ENCODE assay signal across 9 mouse cellular contexts in the genomic region with DNA sequence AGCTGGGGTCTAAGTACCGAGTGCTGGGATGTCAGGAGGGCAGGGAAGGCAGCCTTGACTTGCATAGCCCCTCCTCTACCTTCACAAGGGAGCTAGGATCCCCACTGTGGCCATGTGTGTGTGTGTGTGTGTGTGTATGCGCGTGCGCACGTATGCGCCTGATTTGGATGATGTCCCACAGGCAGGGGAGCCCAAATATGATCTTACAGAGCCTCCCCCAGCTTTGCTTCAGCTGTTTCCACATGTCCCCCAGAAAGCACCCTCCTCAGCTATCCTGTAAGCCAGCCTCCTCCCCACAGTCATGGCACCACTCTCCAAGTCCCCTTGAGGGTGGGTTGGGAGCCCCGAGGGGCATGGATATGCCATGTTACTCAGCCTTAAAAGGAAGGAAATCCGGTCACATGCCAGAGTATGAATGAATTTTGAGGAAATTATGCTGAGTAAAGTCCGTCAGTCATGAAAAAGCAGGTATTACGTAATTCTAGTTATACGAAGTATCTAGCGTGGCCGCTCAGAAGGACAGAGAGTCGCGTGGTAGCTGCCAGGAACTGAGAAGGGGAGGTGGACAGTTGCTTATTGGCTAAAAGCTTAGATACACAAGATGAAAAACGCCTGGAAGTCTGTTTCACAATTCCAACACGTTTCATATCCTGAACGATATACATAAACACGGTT. TPM values are rescaled to one million over a fixed set of nuclear protein-coding genes. Genes with fewer than 3 reads are reported as not detected.
DNase-seq lines count a peak whose midpoint lies in the region; ATAC-seq lines count a peak whose summit lies in the region.
"Had no signal": no experiment of that assay in that cellular context is flagged by ENCODE, and none has a peak within 500 bp of the region (broad histone marks: within the 10 kb centered on the region; RNA-seq: fewer than 3 reads in every experiment).

No protein-coding gene starts in this region.

- DNase-seq in NIH3T3 (ENCODE audit: low read depth) = peak; percentile 80
- DNase-seq in embryonic facial prominence, embryonic 14.5 days (ENCODE audit: low spot score) = peak; percentile 67
- DNase-seq in lung, postnatal 25 days (ENCODE audit: low spot score) = peak; percentile 74
- DNase-seq in yolk sac, embryonic 10.5 days (ENCODE audit: low spot score) = no peak
- DNase-seq in frontal cortex, postnatal 14 days (ENCODE audit: low spot score in 2 of 2) = no peak
- DNase-seq in cerebellum, postnatal 25 days = no peak

- peak; percentile 10 for ATAC-seq in embryonic facial prominence, embryonic 14.5 days (ENCODE audit: low read depth)
- ATAC-seq in intestine, embryonic 15.5 days = peak; percentile 37; the same call in 1 of the 2 replicates
- no peak for ATAC-seq in midbrain, embryonic 15.5 days (replicated peaks)

- 77% methylated on average over 19 of the region's 19 CpGs for WGBS in embryonic facial prominence, embryonic 14.5 days
- 66% methylated on average over 19 of the region's 19 CpGs for WGBS in intestine, embryonic 15.5 days
- WGBS in midbrain, embryonic 15.5 days = 89% methylated on average over 19 of the region's 19 CpGs

- peaks cover 68% of the 10 kb centered on the region for H3K36me3 ChIP-seq in embryonic facial prominence, embryonic 14.5 days (ENCODE audit: control insufficient read depth, insufficient read depth, low read length)
- H3K36me3 ChIP-seq in intestine, embryonic 15.5 days = peaks cover 36% of the 10 kb centered on the region
- peaks cover 45% of the 10 kb centered on the region for H3K36me3 ChIP-seq in midbrain, embryonic 15.5 days (replicated peaks)

- 0 out of 2 replicates have a peak overlapping the region, but pooled peaks have one; percentile 8 for H3K4me2 ChIP-seq in embryonic facial prominence, embryonic 14.5 days (ENCODE audit: low read depth, low read length)
- H3K4me2 ChIP-seq in intestine, embryonic 15.5 days (replicated peaks) = peak overlapping the region; percentile 24
- H3K4me2 ChIP-seq in midbrain, embryonic 15.5 days = no peak overlapping the region

- H3K27ac ChIP-seq in embryonic facial prominence, embryonic 14.5 days (replicated peaks; ENCODE audit: low read depth, low read length) = peak overlapping the region; percentile 77
- peak overlapping the region; percentile 74 for H3K27ac ChIP-seq in intestine, embryonic 15.5 days
- no peak overlapping the region for H3K27ac ChIP-seq in midbrain, embryonic 15.5 days

- no peaks in the 10 kb centered on the region for H3K9me3 ChIP-seq in embryonic facial prominence, embryonic 14.5 days (ENCODE audit: control insufficient read depth, low read length)
- no peaks in the 10 kb centered on the region for H3K9me3 ChIP-seq in intestine, embryonic 15.5 days
- no peaks in the 10 kb centered on the region for H3K9me3 ChIP-seq in midbrain, embryonic 15.5 days

- peaks cover 18% of the 10 kb centered on the region for H3K4me1 ChIP-seq in embryonic facial prominence, embryonic 14.5 days (ENCODE audit: control insufficient read depth, insufficient read depth, low read length)
- peaks cover 25% of the 10 kb centered on the region for H3K4me1 ChIP-seq in intestine, embryonic 15.5 days (replicated peaks)
- no peaks in the 10 kb centered on the region for H3K4me1 ChIP-seq in midbrain, embryonic 15.5 days

- no peak overlapping the region for H3K4me3 ChIP-seq in embryonic facial prominence, embryonic 14.5 days (ENCODE audit: low read depth, low read length)
- no peak overlapping the region for H3K4me3 ChIP-seq in intestine, embryonic 15.5 days (replicated peaks)
- H3K4me3 ChIP-seq in midbrain, embryonic 15.5 days = no peak overlapping the region
- H3K4me3 ChIP-seq: erythroblast, embryonic 14.5 days had no signal

- no peaks in the 10 kb centered on the region for H3K27me3 ChIP-seq in embryonic facial prominence, embryonic 14.5 days (replicated peaks; ENCODE audit: control insufficient read depth, insufficient read depth, low read length)
- H3K27me3 ChIP-seq in intestine, embryonic 15.5 days (replicated peaks) = no peaks in the 10 kb centered on the region
- H3K27me3 ChIP-seq in midbrain, embryonic 15.5 days (replicated peaks) = no peaks in the 10 kb centered on the region

- no peak overlapping the region for H3K9ac ChIP-seq in embryonic facial prominence, embryonic 14.5 days (ENCODE audit: low read depth, low read length)
- no peak overlapping the region for H3K9ac ChIP-seq in intestine, embryonic 15.5 days
- no peak overlapping the region for H3K9ac ChIP-seq in midbrain, embryonic 15.5 days

RNA-seq across cellular contexts. Expression of a gene that starts 7.4 kb away (rescaled TPM):
- polyA plus RNA-seq in embryonic facial prominence, embryonic 14.5 days (2014; fragmentation: Nextera tagmentation; extraction: Ambion mirVana) = not detected in 2 replicates
- not detected in 2 replicates for polyA plus RNA-seq in intestine, embryonic 15.5 days (2015; fragmentation: Nextera tagmentation; extraction: Ambion mirVana)
- not detected in 2 replicates for polyA plus RNA-seq in midbrain, embryonic 15.5 days (2015; fragmentation: Nextera tagmentation; extraction: Ambion mirVana)
- polyA plus RNA-seq: erythroblast, embryonic 14.5 days had no signal

RNA-seq across cellular contexts. Expression of a gene that starts 20.8 kb away (rescaled TPM):
- polyA plus RNA-seq in embryonic facial prominence, embryonic 14.5 days (2014; fragmentation: Nextera tagmentation; extraction: Ambion mirVana) = 40.7 and 49.0 TPM in 2 replicates
- 39.6 and 42.5 TPM in 2 replicates for polyA plus RNA-seq in intestine, embryonic 15.5 days (2015; fragmentation: Nextera tagmentation; extraction: Ambion mirVana)
- polyA plus RNA-seq in midbrain, embryonic 15.5 days (2015; fragmentation: Nextera tagmentation; extraction: Ambion mirVana) = 82.9 and 84.8 TPM in 2 replicates

RNA-seq across cellular contexts. Expression of a gene that starts 26.1 kb away (rescaled TPM):
- polyA plus RNA-seq in embryonic facial prominence, embryonic 14.5 days (2014; fragmentation: Nextera tagmentation; extraction: Ambion mirVana) = 136 and 146 TPM in 2 replicates
- 195 and 202 TPM in 2 replicates for polyA plus RNA-seq in intestine, embryonic 15.5 days (2015; fragmentation: Nextera tagmentation; extraction: Ambion mirVana)
- 198 TPM in 2 replicates for polyA plus RNA-seq in midbrain, embryonic 15.5 days (2015; fragmentation: Nextera tagmentation; extraction: Ambion mirVana)

RNA-seq across cellular contexts. Expression of a gene that starts 32.0 kb away (rescaled TPM):
- 57.7 and 62.2 TPM in 2 replicates for polyA plus RNA-seq in embryonic facial prominence, embryonic 14.5 days (2014; fragmentation: Nextera tagmentation; extraction: Ambion mirVana)
- 42.7 and 45.5 TPM in 2 replicates for polyA plus RNA-seq in intestine, embryonic 15.5 days (2015; fragmentation: Nextera tagmentation; extraction: Ambion mirVana)
- 151 and 158 TPM in 2 replicates for polyA plus RNA-seq in midbrain, embryonic 15.5 days (2015; fragmentation: Nextera tagmentation; extraction: Ambion mirVana)

RNA-seq across cellular contexts. Expression of a gene that starts 44.3 kb away (rescaled TPM):
- 0.64 and 2.0 TPM in 2 replicates for polyA plus RNA-seq in embryonic facial prominence, embryonic 14.5 days (2014; fragmentation: Nextera tagmentation; extraction: Ambion mirVana)
- polyA plus RNA-seq in intestine, embryonic 15.5 days (2015; fragmentation: Nextera tagmentation; extraction: Ambion mirVana) = 0.10 TPM in 1 of 2 replicates, not detected in the other
- not detected in 2 replicates for polyA plus RNA-seq in midbrain, embryonic 15.5 days (2015; fragmentation: Nextera tagmentation; extraction: Ambion mirVana)
- polyA plus RNA-seq: erythroblast, embryonic 14.5 days had no signal

Comparison
In these comparisons a context has a peak if more than half of its experiments do, and no peak if none do; other contexts are left out.
1. DNase-seq: peak in NIH3T3 (single experiment), embryonic facial prominence, embryonic 14.5 days (single experiment) and lung, postnatal 25 days (single experiment); none in yolk sac, embryonic 10.5 days (single experiment), frontal cortex, postnatal 14 days (0 of 2) and cerebellum, postnatal 25 days (0 of 2).